Mouse (Mus musculus) B cell, adult 2 months (primary cell): ENCODE data around the gene Laptm4a.

ENCODE experiments used
- DNase-seq, 2 experiments: peaks; one replicate each; pipeline ENCODE4 v3.0.0; 2022

Laptm4a gene

GRCm38 (mm10) chr12:8961607-8962316, 40.3 kb downstream of the Laptm4a start:
- DNase-seq: no peak

- DNase-seq: no peak
Measured at GRCm38 (mm10) chr12:8969828-8970227, 48.4 kb downstream of the Laptm4a start.

- DNase-seq: peak; percentile 94 to 95
Measured at GRCm38 (mm10) chr12:8973820-8974465, 52.5 kb downstream of the Laptm4a start, which contains the start of gene Wdr35. TSS of gene Wdr35 (plus strand) at chr12:8973892.

GRCm38 (mm10) chr12:8975076-8975475, 53.6 kb downstream of the Laptm4a start:
- no peak for DNase-seq
